Mouse (Mus musculus): Measurements from ENCODE around the gene Cdkn2c. TPM values are rescaled to one million over a fixed set of nuclear protein-coding genes. Genes with fewer than 3 reads are reported as not detected.
"Not testable (repeated sequence)": the region's sequence is repeated elsewhere in the genome, so short reads cannot be mapped to it uniquely, and the experiment has no call there.

The Cdkn2c gene
- total RNA-seq (2021), result 10 to 100 TPM; 10.7 to 14.4 TPM
- long read RNA-seq, experiment 1, transcript Cdkn2c-201 (2 exons, 1,106 nt), result major isoform, 6 of 13 reads
- long read RNA-seq, experiment 1, transcript Cdkn2c-202 (3 exons, 2,471 nt), result major isoform, 6 of 13 reads
- long read RNA-seq, experiment 1, partial matches to known transcripts, result 1 of 13 reads
- long read RNA-seq, experiment 1, other reads (novel, unspliced or antisense), result 0 of 13 reads
- long read RNA-seq, experiment 2, transcript Cdkn2c-201 (2 exons, 1,106 nt), result major isoform, 8 of 12 reads
- long read RNA-seq, experiment 2, partial matches to known transcripts, result 0 of 12 reads
- long read RNA-seq, experiment 2, other reads (novel, unspliced or antisense), result 0 of 12 reads

GRCm38 (mm10) chr4:109666461-109667269 is at the start of gene Cdkn2c:
Cdkn2c (minus strand) TSS chr4:109667189.
- peak; percentile 92 to 94 for DNase-seq

- no peak for DNase-seq
Observed at GRCm38 (mm10) chr4:109705349-109705748, 38.4 kb upstream of the Cdkn2c start.

- peak in 1 of 2 experiments; percentile 56 for DNase-seq
Observed at GRCm38 (mm10) chr4:109703568-109703967, 36.6 kb upstream of the Cdkn2c start.

GRCm38 (mm10) chr4:109700727-109701126 is 33.7 kb upstream of the Cdkn2c start:
- DNase-seq, result not testable (repeated sequence)

- DNase-seq, result no peak
Observed at GRCm38 (mm10) chr4:109692674-109693073, 25.7 kb upstream of the Cdkn2c start.

GRCm38 (mm10) chr4:109683561-109683960 is 16.6 kb upstream of the Cdkn2c start:
- DNase-seq, result no peak

- peak in 1 of 2 experiments; percentile 17 for DNase-seq
Observed at GRCm38 (mm10) chr4:109677221-109677620, 10.2 kb upstream of the Cdkn2c start.

- peak; percentile 97 to 99 for DNase-seq
Observed at GRCm38 (mm10) chr4:109676218-109677215, 9.5 kb upstream of the Cdkn2c start, which contains the start of gene Faf1. Faf1 (plus strand) TSS chr4:109676588.

GRCm38 (mm10) chr4:109674097-109674496 is 7.1 kb upstream of the Cdkn2c start:
- no peak for DNase-seq

- no peak for DNase-seq
Observed at GRCm38 (mm10) chr4:109671941-109672340, 5.0 kb upstream of the Cdkn2c start.

GRCm38 (mm10) chr4:109670213-109670612 is 3.2 kb upstream of the Cdkn2c start:
- DNase-seq, result no peak

GRCm38 (mm10) chr4:109667518-109667917 is 529 bp upstream of the Cdkn2c start:
- no peak for DNase-seq

- DNase-seq, result peak; percentile 77 to 86
Observed at GRCm38 (mm10) chr4:109665982-109666460, 968 bp downstream of the Cdkn2c start.

- peak; percentile 86 to 90 for DNase-seq
Observed at GRCm38 (mm10) chr4:109665101-109665981, 1.6 kb downstream of the Cdkn2c start.

GRCm38 (mm10) chr4:109664091-109664490 is 2.9 kb downstream of the Cdkn2c start:
- DNase-seq, result peak in 1 of 2 experiments; percentile 28

GRCm38 (mm10) chr4:109662271-109662670 is 4.7 kb downstream of the Cdkn2c start:
- DNase-seq, result peak in 1 of 2 experiments; percentile 25

- peak; percentile 46 to 55 for DNase-seq
Observed at GRCm38 (mm10) chr4:109661183-109661582, 5.8 kb downstream of the Cdkn2c start.

- DNase-seq, result no peak
Observed at GRCm38 (mm10) chr4:109660568-109660967, 6.4 kb downstream of the Cdkn2c start.

GRCm38 (mm10) chr4:109659571-109659970 is 7.4 kb downstream of the Cdkn2c start:
- no peak for DNase-seq

GRCm38 (mm10) chr4:109658826-109659225 is 8.2 kb downstream of the Cdkn2c start:
- DNase-seq, result no peak
